Mouse (Mus musculus): Measurements from ENCODE around the gene Gfpt2. TPM values are rescaled to one million over a fixed set of nuclear protein-coding genes. Genes with fewer than 3 reads are reported as not detected.
A peak's percentile ranks its signal among the peaks of the same experiment; 100 is the strongest.
"Not testable (repeated sequence)": the region's sequence is repeated elsewhere in the genome, so short reads cannot be mapped to it uniquely, and the experiment has no call there.

The Gfpt2 gene
- total RNA-seq, 2 experiments from 2014 or later = 5.4 to 6.0 TPM

DNA sequence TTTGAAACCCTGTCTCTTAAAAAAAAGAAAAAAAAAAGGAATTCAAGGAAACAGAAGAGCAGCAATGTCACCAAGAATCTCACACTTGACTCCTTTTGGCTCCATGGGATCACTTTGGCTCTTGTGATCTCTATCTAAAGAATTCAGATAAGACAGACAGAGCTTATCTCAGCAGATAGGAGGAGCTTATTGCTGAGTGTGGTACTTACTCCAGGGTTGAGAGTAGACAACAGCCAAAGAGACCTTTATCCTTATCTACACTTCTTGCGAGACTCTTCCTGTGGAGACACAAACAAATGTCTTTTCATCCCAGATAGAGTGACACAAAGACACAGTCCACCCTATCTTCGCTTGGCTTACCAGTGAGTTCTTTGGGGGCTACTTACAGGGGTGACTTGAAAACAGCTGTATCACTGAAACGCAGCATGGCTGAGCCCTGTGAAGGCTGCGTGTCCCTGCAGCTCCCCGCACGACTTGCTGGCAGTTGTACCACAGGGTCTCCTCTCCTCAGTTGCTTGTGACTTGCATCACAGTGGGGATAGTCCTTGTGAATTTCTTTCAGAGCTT, 12.1 kb upstream of the Gfpt2 start:
- no peak for DNase-seq (ENCODE audit: low spot score in 2 of 2)

DNA sequence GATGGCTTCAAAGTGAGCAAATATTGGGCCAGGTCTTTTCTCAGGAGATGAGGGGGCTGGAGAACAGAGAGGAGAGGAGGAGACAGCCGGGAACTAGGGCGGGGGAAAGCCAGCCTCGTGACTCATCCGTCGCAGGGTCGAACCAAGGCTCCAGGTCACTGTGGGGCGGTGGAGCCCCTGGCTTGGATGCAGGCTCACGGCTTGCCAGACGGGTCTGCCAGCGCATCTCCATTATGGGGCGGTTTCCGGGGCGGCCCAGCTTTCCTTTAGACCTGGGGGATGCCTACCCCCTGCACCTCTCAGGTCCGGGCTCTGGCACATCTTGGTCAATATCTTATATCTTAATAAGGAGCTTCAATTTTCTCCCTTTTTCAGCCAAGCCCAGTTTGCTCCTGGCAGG, 847 bp upstream of the Gfpt2 start:
- no peak for DNase-seq (ENCODE audit: low spot score in 2 of 2)

DNA sequence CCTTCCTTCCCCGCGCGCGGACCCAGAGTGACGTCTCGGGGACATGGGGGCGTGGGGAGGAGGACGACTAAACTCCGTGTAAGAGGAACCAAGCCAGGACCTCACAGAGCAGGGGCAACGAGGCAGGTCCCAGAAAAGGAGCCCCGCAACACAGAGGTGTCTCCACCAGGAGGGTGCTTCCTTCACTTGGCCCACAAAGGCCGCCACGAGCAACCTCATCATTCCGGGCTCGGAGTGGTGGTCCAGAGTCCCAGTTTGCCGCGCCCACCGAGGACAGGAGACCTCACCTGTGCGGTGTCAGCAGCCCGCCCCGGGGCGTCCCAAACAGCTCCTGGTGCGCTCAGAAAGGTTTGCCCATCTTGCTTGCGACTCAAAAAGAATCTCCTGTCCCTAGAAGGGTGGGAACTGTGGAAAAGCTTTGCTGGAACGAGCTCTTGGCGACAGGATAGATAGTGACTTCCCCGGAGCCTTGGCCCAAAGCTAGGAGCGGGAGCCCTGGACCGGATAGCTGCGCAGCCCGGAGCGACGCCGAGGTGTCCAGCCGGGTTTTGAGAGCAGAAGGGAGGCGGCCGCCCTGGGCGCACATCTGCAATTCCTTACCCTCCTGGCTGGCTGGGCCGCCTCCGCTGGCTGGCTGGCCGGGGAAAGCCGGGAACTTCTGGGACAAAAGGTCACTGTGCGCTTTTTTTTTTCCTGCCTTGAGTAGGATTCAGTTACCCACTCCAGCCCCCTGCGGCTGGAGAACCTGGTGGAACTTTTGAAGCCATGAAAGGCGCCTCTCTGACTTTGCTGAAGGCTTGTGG, 565 bp downstream of the Gfpt2 start:
- DNase-seq (ENCODE audit: low spot score in 2 of 2) = peak in 1 of 2 experiments; percentile 10

DNA sequence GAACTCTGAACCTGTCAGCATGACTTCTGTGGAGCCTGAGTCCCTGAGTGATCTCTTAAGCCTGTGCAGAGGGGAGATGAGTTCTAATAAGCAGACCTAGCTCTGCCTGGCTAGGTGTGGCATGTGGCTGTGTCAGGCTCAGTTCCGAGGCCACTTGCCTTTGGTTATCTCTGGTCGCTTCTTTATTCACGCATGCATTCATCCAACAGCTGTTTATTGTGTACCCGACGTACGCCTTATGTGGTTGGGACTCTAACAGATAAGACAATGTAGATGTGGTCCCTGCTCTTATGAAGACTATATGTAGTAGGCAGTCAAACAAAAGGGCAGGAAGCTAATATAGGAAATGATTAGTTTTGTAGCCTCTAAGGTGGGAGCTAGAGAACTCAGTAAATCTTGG, 5.0 kb downstream of the Gfpt2 start:
- DNase-seq (ENCODE audit: low spot score in 2 of 2) = no peak

DNA sequence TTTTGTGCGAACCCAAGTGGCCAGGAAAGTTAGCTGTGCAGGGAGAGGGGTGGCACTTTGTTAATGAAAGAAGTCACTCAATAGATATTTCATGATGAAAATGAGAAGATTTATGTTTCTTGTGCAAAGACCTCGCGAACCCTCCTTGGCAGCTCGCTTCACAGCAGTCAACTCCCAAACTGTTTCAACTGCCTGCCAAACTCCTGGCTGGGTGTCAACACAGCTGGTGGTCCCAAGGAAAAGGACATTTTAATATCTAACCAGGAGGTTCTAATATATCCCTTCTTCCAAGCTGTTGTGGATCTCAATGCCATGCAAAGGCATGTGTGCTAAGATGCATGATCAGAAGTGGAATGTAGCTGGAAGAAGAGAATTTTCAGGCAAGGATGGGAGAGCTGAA, 7.5 kb downstream of the Gfpt2 start:
- DNase-seq (ENCODE audit: low spot score in 2 of 2) = no peak

DNA sequence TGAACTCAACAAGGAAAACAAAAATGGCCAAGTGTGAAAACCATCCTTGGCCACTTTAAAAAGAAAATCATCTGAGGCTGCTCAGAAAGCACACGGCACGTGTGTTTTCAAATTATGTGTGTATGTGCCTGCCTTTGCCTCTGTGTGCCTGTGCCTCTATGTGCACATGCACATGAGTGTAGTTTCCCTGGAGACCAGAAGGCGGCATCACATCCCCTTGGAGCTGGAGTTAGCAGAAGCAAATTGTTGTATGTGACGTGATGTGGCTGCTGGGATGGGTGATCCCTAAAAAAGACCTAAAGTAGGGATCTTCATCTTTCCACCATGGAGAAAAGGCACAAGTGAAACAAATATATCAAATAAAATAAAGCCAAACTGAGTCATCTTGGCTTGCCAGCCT, 9.8 kb downstream of the Gfpt2 start:
- no peak for DNase-seq (ENCODE audit: low spot score in 2 of 2)

DNA sequence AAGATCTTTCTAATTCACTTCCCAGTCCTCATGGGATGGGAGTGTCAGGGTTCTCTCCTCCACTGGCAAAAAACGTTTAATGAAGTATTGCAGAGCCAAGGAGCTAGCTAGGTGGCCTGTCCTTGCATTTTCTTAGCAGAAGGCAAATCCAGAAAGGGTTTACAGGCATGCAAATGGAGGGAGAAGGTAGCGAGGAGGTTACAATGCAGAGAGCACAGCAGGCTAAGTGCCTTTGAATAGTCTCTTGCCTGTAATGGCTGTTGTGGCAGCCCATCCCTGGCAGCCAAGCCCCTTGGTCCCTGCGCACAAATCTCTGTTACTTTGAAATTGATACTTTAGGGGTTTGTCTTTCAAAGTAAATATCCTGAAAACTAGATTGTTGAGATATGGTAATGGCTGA, 12.2 kb downstream of the Gfpt2 start:
- no peak for DNase-seq (ENCODE audit: low spot score in 2 of 2)

DNA sequence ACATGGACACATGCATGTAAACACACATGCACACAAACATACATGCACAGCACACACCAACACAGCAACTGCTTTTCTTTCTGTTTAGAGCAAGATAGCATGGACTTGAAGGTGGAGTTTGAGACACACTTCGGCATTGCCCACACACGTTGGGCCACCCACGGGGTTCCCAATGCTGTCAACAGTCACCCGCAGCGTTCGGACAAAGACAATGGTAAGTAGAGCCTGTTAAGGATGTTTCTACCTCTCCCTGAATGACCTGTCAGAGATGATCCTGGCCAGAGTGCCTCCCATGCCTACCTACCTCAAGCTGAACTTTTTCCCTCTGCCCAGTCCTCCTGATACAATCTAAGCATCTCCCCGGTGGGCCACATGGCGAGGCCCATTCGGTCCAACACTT, 15.0 kb downstream of the Gfpt2 start:
- no peak for DNase-seq (ENCODE audit: low spot score in 2 of 2)

DNA sequence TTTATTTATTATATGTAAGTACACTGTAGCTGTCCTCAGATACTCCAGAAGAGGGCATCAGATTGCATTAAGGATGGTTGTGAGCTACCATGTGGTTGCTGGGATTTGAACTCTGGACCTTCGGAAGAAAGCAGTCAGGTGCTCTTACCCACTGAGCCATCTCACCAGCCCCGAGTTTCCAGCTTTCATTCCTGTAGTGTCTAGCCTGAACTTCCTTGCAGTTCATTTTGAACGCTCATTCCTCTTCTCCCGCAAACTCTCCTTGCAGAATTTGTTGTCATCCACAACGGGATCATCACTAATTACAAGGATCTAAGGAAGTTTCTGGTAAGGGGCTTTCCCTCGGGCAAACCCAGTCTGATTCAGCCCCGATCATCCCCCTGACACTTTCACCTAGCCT, 16.7 kb downstream of the Gfpt2 start:
- not testable (repeated sequence) for DNase-seq (ENCODE audit: low spot score in 2 of 2)

DNA sequence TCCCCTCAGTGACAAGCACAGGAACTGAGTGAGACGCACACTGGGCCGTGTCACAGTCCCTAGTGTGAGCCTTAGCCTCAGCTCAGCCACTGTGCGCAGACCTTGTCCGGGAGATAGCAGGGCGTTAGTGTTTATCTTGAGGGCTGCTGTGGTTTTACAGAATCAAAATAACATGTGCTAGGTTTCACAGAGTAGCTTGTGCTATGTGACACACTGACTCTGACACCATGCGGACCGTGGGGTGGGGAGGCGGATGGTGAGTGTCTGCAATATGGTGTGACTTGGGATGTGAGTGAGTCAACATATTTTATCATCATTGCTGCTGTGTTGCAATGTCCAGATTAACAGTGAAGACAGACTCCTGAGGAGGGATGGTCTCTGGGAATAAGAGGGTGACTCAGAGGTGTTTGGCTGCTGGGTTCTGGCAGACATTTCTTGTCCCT, 17.1 kb downstream of the Gfpt2 start:
- DNase-seq (ENCODE audit: low spot score in 2 of 2) = no peak

DNA sequence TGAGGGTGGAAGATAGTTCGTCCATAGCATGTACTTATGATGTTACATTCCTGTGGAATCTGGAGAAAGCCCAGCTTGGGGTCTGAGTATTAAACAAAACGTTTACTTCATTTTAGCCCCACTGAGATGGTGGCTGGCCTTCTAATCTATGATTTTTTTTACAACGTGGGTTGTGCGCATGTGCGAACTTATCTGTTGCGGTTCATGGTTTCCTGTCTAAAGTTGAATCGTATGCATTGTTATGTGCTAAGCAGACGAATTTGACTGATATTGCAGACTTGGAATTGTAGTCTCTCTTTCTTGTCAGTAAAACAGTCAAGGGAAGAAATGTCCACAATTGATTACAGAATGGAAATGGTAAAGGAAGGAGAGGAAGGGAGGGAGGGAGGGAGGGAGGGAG, 17.9 kb downstream of the Gfpt2 start:
- DNase-seq (ENCODE audit: low spot score in 2 of 2) = no peak

DNA sequence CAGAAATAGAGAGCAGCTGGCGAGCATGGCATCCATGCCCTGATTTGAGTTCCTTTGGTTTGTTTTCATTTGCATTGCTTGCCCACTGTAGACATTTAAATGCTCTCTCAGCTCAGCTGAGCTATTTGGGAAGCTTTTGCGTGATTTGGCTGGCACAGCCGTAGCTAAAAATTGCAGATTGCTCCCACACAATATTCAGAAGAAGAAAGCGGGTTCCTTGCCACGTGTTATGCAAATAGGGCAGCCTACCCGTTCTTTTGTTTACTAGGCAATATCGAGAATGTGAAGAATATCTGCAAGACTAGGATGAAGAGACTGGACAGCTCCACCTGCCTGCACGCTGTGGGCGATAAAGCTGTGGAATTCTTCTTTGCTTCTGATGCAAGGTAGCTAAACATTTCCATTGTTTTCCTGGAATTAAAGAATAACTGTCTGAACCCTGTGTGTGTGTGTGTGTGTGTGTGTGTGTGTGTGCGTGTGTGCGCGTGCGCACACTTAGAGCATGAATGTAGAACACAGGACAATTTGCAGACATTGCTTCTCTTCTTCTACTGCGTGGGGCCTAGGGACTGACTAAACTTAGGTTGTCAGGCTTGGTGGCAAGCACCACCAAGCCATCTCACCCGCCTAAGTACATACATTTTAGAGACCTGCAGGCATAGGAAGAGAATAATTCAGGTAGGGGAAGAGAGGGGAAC, 25.0 kb downstream of the Gfpt2 start:
- DNase-seq (ENCODE audit: low spot score in 2 of 2) = no peak

DNA sequence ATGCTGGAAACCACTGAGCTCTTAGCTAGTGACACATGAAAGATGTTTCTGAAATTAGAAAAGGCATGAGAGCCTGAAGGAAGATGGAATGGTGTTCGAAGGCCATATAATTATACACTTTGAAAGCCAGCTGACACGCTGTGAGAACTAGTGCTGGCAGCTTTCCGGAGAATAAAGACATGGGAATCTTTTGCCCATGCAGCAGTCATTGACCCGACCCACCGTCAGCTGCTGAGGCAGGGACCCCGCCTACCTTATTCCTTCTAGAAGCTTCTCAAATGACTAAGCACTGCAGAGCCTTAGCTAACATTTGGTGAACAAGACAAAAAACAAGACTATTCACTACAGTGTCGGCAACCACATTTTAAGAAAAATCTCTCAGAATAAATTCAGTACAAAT, 25.7 kb downstream of the Gfpt2 start:
- DNase-seq (ENCODE audit: low spot score in 2 of 2) = no peak

DNA sequence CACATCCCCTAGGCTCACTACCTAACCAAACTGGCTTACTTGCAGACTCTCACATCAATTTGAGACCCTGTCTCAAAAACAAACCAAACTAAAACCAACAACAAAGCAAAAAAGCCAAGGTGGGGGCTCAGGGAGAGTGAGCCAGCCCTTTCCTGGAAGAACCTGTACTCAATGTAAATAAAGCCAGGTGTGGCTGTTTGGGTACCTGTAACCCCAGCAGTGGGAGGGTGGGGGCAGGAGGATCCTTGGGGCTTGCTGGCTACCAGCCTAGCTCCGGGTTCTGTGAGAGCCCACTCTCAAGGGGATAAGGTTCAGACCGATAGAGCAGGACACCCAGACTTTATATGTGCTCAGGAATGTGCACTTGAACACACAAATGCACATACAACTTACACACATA, 26.9 kb downstream of the Gfpt2 start:
- DNase-seq (ENCODE audit: low spot score in 2 of 2) = no peak

DNA sequence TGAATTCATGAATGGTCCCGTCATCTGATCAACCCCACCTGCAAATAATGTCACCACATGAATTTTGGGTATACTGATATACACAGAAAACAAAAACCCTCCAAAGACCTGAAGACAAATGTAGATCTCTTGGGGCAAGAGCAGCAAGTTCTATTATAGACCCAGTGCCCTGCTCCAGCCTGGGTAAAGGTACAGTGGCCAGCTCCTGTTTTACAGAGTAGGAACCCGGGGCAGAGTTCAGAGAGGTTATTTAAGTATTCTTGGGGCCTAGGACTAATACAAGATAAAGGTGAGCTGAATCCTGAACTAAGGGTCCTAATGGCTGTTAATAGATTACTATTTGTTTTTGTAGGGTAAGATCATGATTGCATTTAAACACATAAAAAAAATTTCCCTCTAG, 27.6 kb downstream of the Gfpt2 start:
- no peak for DNase-seq (ENCODE audit: low spot score in 2 of 2)

DNA sequence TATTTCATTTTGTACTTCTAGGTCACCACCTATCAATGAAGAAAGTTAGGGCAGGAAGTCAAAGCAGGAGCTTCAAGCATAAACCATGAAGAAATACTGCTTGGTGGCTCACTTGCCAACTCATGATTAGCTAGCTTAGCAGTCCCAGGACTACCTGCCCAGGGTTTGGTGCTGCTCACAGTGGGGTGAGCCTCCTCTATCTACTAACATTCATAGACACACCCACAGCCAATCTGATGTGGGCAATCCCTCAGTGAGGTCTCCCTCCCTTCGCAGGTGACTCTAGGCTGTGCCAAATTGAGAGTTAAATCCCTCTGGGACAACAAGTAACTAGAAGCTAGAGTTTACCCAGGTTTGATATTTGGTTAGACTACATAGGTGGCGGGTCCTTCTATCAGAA, 28.4 kb downstream of the Gfpt2 start:
- no peak for DNase-seq (ENCODE audit: low spot score in 2 of 2)

DNA sequence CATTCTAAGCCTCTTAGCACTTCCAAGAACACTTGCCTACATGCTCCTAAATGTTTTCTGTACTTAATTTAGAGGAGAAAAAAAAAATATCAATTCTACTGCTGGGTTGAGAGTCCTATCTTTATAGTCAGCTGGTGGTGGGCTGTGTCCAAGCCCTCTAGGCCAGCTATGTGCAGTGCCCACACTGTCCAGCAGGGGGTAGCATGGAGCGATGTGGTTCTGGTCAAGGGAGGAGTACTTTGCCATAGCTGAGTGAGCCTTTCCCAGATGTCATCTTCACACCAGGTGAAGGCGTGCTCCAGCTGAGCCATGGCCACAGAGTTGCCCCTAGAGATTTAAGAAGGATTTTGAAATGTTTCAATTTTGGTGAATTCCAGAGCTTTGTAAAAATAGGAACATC, 30.9 kb downstream of the Gfpt2 start:
- peak; percentile 26 to 66 for DNase-seq (ENCODE audit: low spot score in 2 of 2)

DNA sequence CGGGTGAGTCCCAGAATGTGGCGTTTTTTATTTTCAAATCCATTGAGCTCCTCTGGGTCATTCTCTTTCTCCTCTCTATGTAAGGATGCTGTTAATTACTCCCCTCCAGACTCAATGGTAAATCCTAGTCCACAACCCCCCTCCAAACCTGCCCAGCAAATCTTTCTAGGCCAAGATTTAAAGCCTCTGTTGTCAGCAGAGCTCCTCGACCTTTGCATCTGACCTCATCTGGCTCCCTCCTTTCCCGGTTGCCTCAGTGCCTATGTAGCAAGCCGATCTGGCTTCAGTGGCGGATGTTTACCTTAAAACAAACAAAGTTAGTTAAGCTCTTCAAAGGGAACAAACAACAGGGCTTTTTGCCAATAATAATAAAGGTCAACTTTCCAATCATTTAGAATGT, 33.3 kb downstream of the Gfpt2 start:
- no peak for DNase-seq (ENCODE audit: low spot score in 2 of 2)

DNA sequence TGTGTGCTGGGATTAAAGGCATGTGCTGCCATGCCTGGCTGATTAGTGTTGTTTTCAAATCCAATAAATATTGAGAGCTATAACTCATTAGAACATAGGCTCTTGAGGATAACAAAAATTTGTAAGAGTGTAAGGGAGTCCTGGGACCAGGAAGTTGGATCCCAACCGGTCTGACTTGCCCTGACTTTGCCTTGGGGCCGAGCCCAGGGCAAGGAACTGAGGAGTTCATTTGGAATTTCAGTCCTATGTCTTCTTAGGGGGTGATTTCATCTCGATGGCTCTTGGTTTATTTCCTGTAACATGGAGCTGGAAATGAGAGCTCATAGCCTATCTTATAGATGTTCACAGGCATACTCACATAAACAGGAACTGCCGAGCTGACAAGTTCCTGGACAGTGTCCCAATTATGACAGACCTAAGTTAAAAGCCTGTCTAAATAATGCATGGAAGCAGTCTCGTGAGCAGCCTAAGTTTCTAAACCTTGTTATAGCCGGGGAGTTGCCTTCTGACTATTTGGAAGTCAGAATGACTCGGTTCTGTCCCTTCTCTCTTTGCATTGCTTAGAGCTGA, 35.3 kb downstream of the Gfpt2 start:
- no peak for DNase-seq (ENCODE audit: low spot score in 2 of 2)

DNA sequence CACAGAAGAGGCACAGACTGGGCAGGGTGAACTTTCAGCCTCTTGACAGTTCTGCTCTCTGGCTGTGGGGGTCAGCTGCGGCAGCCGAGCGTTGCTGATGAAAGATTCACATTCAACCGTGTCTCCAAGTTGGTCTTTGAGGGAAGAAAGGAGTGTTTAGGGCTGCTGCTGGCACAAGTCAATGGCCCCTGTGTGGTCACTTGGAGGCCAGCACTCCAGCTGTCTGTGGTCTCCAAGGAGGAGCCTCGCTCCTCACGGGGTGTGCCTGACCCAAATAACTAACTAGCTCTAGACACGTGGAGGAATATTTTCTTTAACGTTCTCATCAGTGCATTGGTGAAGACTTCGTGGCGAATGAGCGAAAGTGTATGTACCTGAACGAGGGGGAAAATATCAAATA, 38.0 kb downstream of the Gfpt2 start:
- DNase-seq (ENCODE audit: low spot score in 2 of 2) = no peak

DNA sequence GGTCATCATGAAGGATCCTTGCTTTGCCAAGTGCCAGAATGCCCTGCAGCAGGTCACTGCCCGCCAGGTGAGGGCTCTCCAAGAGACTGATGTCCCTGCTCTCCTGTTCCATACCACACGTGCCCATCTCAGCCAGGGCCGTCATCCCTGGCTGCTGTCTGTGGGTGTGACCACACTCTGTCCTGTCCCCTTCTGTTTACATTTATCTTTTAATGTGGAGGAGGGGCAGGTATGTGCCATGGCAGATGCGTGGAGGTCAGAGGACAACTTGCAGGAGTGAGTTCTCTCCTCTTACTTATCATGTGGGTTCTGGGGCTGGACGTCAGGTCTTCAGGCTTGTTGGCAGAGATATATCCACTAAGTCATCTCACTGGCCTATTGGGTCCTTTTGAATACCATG, 39.0 kb downstream of the Gfpt2 start:
- DNase-seq (ENCODE audit: low spot score in 2 of 2) = no peak

DNA sequence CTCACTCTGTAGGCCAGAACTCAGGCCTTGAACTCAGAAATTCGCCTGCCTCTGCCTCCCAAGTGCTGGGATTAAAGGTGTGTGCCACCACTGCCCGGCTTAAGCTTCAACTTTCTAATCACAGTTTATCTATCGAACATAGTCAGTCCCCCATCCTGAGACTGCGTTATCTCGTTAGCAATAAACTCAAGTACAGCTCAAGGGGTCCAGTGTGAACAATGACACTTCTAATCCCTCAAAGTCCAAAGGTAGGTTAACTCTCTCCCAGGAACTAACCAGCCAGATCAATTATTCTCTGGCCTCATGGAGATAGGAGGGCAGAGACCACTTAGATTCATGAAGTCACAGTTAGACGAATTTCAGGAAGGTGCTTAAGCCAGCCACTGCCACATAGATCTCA, 40.3 kb downstream of the Gfpt2 start:
- no peak for DNase-seq (ENCODE audit: low spot score in 2 of 2)
